Mouse (Mus musculus): Measurements from ENCODE around the gene Slc12a5.

DNA sequence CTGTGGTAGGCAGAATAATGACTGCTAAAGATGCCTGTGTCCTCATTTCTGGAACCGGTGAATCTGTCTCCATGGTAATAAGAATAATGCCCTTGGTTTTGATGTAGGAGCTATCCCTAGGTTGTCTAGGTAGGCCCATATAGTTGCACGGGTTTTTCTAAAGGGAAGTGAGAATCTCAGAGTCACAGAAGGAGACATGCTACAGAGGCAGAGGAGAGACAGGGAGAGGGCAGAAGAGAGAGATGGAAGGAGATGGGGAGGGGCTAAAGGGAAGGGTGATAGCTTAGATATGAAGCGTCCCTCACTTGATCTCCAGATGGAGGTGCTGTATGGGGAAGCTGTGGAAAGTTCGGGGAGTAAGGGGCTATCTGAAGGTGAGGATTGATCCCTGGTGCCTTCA lies 76.8 kb downstream of the Slc12a5 start:
- TF ChIP-seq CTCF (IDR thresholded peaks at IDR 0.05; ENCODE audit: low read depth, low read length) (no peak), POLR2A (IDR thresholded peaks at IDR 0.05; ENCODE audit: insufficient read depth, low read length) (no peak), EP300 (IDR thresholded peaks at IDR 0.05; ENCODE audit: insufficient read depth, low read depth, low read length) (no peak)
